Mouse (Mus musculus) kidney, adult 2 months (tissue): Measurements from ENCODE around the gene Acvr1b. TPM values are rescaled to one million over a fixed set of nuclear protein-coding genes. Genes with fewer than 3 reads are reported as not detected.

Source experiments
- DNase-seq: peaks from one replicate; pipeline ENCODE4 v3.0.0; 2021
- H3K27ac ChIP-seq: fragments of 200-500 bp; 2 replicates; pipeline ENCODE4 v1.5.1; 2012; ENCODE audit warnings: low read depth, low read length, control low read depth, inconsistent platforms; ENCODE audit not compliant: insufficient read depth
- H3K27me3 ChIP-seq: fragments of 200-500 bp; replicated peaks from 2 replicates; pipeline ENCODE4 v1.6.1; 2012; ENCODE audit warnings: mild to moderate bottlenecking, moderate library complexity, low read length, inconsistent platforms; ENCODE audit not compliant: control insufficient read depth, insufficient read depth
- H3K36me3 ChIP-seq: fragments of 200-500 bp; 2 replicates; pipeline ENCODE4 v1.6.1; 2012; ENCODE audit warnings: mild to moderate bottlenecking, moderate library complexity, low read length, inconsistent platforms; ENCODE audit not compliant: control insufficient read depth, insufficient read depth
- H3K4me1 ChIP-seq: fragments of 200-500 bp; 2 replicates; pipeline ENCODE4 v1.6.1; 2011; ENCODE audit warnings: low read length; ENCODE audit not compliant: control insufficient read depth, insufficient read depth
- H3K4me3 ChIP-seq: fragments of 200-500 bp; 2 replicates; pipeline ENCODE4 v1.5.1; 2011; ENCODE audit warnings: mild to moderate bottlenecking, low read depth, low read length, control low read depth; ENCODE audit not compliant: insufficient read depth
- CTCF ChIP-seq: fragments of 200-500 bp; conservative IDR thresholded peaks from 2 replicates; pipeline ENCODE4 v1.5.1; 2011; ENCODE audit warnings: low read depth, mild to moderate bottlenecking, control low read depth, low read length, moderate library complexity, mixed read lengths; ENCODE audit not compliant: insufficient read depth, insufficient read length
- POLR2A ChIP-seq: fragments of 200-500 bp; IDR thresholded peaks from one replicate; pipeline ENCODE4 v1.6.1; 2011; ENCODE audit warnings: low read depth, low read length, control low read depth
- WGBS: fragments of 180-500 bp; shearing (Covaris S2); methylation state at CpG from one replicate; pipeline ENCODE4 v1.1.7; 2018; 5-methylcytosine and 5-hydroxymethylcytosine counted together
- polyA plus RNA-seq: library from polyadenylated mRNA; depleted of rRNA; stranded (reverse); fragments of >200 nt; gene quantifications from 2 replicates; pipeline ENCODE4 v1.2.3, GENCODE M21; 2012

The Acvr1b gene
- polyA plus RNA-seq, 1 experiment, result 37.2 TPM

GRCm38 (mm10) chr15:101200777-101201295, 27.0 kb downstream of the Acvr1b start:
- 96% methylated on average over 9 of the region's 9 CpGs for WGBS
- no peak for TF ChIP-seq POLR2A
- no peak for TF ChIP-seq CTCF
- no peak overlapping the region for H3K27ac ChIP-seq
- DNase-seq, result no peak
- H3K4me1 ChIP-seq, result peaks cover 21% of the 10 kb centered on the region
- H3K4me3 ChIP-seq, result no peak overlapping the region
- H3K27me3 ChIP-seq, result no peaks in the 10 kb centered on the region
- no peaks in the 10 kb centered on the region; the same call in none of the 2 replicates for H3K36me3 ChIP-seq

DNA sequence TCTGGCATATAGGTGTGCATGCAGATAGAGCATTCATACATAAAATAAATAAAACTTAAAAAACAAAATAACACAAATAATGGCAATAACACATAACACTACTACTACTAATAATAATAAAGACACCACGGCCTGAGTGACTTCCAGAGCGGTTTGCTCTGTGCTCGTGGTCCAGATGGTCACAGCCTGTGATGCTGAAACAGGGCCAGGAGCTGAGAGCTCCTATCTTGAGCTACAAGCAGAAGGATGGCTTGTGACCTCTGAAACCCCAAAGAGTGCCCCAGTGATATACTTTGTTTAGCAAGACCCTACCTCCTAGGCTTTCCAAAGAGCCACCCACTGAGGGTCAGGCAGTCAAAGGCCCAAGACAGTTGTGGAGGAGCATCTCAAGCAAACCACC, 27.5 kb downstream of the Acvr1b start:
- no peak for DNase-seq
- Histone ChIP-seq H3K4me3 (no peak overlapping the region), H3K27ac (no peak overlapping the region), H3K36me3 (no peaks in the 10 kb centered on the region; the same call in none of the 2 replicates), H3K27me3 (no peaks in the 10 kb centered on the region), H3K4me1 (peaks cover 15% of the 10 kb centered on the region)
- WGBS, result 86% methylated on average over 3 of the region's 3 CpGs
- TF ChIP-seq CTCF, result no peak
- TF ChIP-seq POLR2A, result no peak

DNA sequence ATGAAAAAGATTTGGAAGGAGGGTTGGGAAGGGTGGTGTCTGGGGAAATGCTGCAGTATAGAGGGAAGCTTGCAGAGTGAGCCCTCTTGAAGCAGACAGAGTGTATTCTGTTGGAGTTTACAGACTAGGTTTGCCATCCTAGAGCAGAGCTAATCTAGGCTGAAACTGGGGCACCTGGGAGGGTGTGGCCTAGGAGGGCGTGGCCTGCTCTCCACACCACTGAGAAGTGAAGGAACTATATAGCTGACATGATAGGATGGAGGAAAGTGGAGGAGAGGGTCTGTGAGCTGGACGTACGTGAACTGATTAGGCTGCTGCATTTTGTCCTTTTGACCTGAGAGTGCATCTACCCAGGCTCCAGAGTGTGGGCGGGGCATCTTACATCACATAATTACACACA, 29.8 kb downstream of the Acvr1b start:
- Histone ChIP-seq H3K4me3 (no peak overlapping the region), H3K36me3 (no peaks in the 10 kb centered on the region; the same call in none of the 2 replicates)

DNA sequence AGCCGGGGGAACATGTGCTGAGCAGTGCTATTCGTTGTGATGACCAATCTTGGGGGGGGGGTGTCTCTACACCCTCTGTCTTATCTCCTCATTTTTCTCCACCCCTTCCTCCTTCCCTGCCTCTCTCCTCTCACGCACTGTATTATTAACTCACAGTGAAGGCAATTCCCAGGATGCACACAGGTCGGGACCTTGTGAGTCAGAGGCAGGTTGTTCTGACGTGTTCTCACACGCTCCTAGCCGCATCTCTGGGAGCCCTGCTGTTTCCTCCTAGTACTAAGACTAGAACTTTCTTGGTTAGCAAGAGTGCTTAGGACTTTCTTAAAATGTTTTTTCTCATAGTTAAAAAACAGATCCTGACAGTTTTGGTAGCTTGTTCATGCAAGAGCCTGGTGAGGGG, 30.9 kb downstream of the Acvr1b start:
- Histone ChIP-seq H3K27ac (no peak overlapping the region), H3K4me1 (no peaks in the 10 kb centered on the region), H3K4me3 (no peak overlapping the region), H3K27me3 (no peaks in the 10 kb centered on the region), H3K36me3 (no peaks in the 10 kb centered on the region; the same call in none of the 2 replicates)
- TF ChIP-seq CTCF (no peak), POLR2A (no peak)
- no peak for DNase-seq
- 82% methylated on average over 7 of the region's 7 CpGs for WGBS

More for the DNA sequence above, 29.8 kb downstream of the Acvr1b start:
- DNase-seq, result no peak
- H3K27ac ChIP-seq, result no peak overlapping the region
- 72% methylated on average over 4 of the region's 4 CpGs for WGBS
- H3K4me1 ChIP-seq, result no peaks in the 10 kb centered on the region; the same call in 1 of the 2 replicates
- no peaks in the 10 kb centered on the region for H3K27me3 ChIP-seq
- TF ChIP-seq POLR2A (no peak), CTCF (no peak)

GRCm38 (mm10) chr15:101210228-101210627, 36.4 kb downstream of the Acvr1b start:
- 61% methylated on average over 6 of the region's 6 CpGs for WGBS
- TF ChIP-seq CTCF, result peak; percentile 70
- TF ChIP-seq POLR2A, result no peak
- peak; percentile 71 for DNase-seq
- no peaks in the 10 kb centered on the region for H3K36me3 ChIP-seq
- no peak overlapping the region for H3K4me3 ChIP-seq
- H3K27me3 ChIP-seq, result no peaks in the 10 kb centered on the region
- no peak overlapping the region for H3K27ac ChIP-seq
- peaks cover 7% of the 10 kb centered on the region; the same call in 1 of the 2 replicates for H3K4me1 ChIP-seq

- Histone ChIP-seq H3K27me3 (no peaks in the 10 kb centered on the region), H3K36me3 (no peaks in the 10 kb centered on the region), H3K4me1 (peaks cover 10% of the 10 kb centered on the region; the same call in 1 of the 2 replicates), H3K4me3 (no peak overlapping the region), H3K27ac (no peak overlapping the region)
- peak; percentile 35 for DNase-seq
- 71% methylated on average over 14 of the region's 14 CpGs for WGBS
- TF ChIP-seq CTCF (no peak), POLR2A (no peak)
These were observed 37.2 kb downstream of the Acvr1b start for GRCm38 (mm10) chr15:101210998-101211613.

DNA sequence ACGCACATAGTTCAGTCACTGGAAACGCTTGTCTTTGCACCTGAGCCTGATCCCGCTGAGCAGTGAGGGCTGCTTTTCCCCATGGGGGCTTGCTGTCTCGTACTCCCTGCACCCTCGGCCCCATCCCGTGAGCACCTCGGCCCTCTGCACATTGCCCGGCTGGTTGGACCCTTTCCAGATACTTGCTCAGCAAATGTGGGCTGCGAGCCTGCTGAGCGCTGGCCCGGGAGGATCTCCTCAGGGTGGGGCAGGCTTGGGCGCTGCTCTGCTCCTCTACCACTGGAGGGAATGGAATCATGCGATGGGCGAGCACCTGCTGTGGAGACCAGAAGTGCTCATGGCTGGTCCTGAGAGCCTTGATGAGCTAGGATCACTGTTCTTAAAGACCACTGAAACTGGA, 38.6 kb downstream of the Acvr1b start:
- WGBS, result 34% methylated on average over 14 of the region's 14 CpGs
- Histone ChIP-seq H3K27ac (no peak overlapping the region), H3K36me3 (no peaks in the 10 kb centered on the region), H3K4me3 (no peak overlapping the region), H3K4me1 (peaks cover 12% of the 10 kb centered on the region; the same call in 1 of the 2 replicates), H3K27me3 (no peaks in the 10 kb centered on the region)
- peak; percentile 93 for DNase-seq
- TF ChIP-seq CTCF, result no peak
- TF ChIP-seq POLR2A, result no peak
